Mouse (Mus musculus): ENCODE measurements around the gene Tom1. TPM values are rescaled to one million over a fixed set of nuclear protein-coding genes. Genes with fewer than 3 reads are reported as not detected.

Gene Tom1
- polyA plus RNA-seq (2015; fragmentation: Nextera tagmentation; extraction: Ambion mirVana): 41.3 and 46.9 TPM in 2 replicates

GRCm38 (mm10) chr8:75033511-75034243, at the start of gene Tom1:
Tom1 (plus strand) TSS chr8:75033705.
- Histone ChIP-seq H3K27ac (peak within 1 kb of the TSS; percentile 91), H3K36me3 (peaks cover 18% of the 10 kb centered on the region; the same call in 1 of the 2 replicates), H3K9me3 (replicated peaks) (no peaks in the 10 kb centered on the region), H3K4me2 (peak within 1 kb of the TSS; percentile 86), H3K9ac (peak within 1 kb of the TSS; percentile 71), H3K4me1 (replicated peaks) (peaks cover 36% of the 10 kb centered on the region), H3K4me3 (peak within 1 kb of the TSS; percentile 78), H3K27me3 (no peaks in the 10 kb centered on the region)
- WGBS: under 1% methylated on average over 62 of the region's 62 CpGs
- ATAC-seq (replicated peaks; ENCODE audit: insufficient number of reproducible peaks, insufficient read depth, low FRiP score, low read depth): peak; percentile 96

- no peaks in the 10 kb centered on the region for H3K27me3 ChIP-seq
- no peak for ATAC-seq (replicated peaks; ENCODE audit: insufficient number of reproducible peaks, insufficient read depth, low FRiP score, low read depth)
- no peak overlapping the region for H3K9ac ChIP-seq
- H3K36me3 ChIP-seq: no peaks in the 10 kb centered on the region
- no peaks in the 10 kb centered on the region for H3K9me3 ChIP-seq (replicated peaks)
- H3K4me1 ChIP-seq (replicated peaks): 0 out of 2 replicates have a peak, but pooled peaks cover 5% of the 10 kb centered on the region
- no peak overlapping the region for H3K27ac ChIP-seq
- 83% methylated on average over 5 of the region's 5 CpGs for WGBS
- H3K4me2 ChIP-seq: no peak overlapping the region
- H3K4me3 ChIP-seq: no peak overlapping the region
These were observed 46.1 kb upstream of the Tom1 start for GRCm38 (mm10) chr8:74987436-74987835.

GRCm38 (mm10) chr8:74990021-74990420, 43.5 kb upstream of the Tom1 start:
- 27% methylated on average over 15 of the region's 15 CpGs for WGBS
- no peak for ATAC-seq (replicated peaks; ENCODE audit: insufficient number of reproducible peaks, insufficient read depth, low FRiP score, low read depth)
- H3K4me3 ChIP-seq: no peak overlapping the region
- peak overlapping the region; percentile 44 for H3K4me2 ChIP-seq
- no peak overlapping the region for H3K27ac ChIP-seq
- no peaks in the 10 kb centered on the region for H3K36me3 ChIP-seq
- H3K4me1 ChIP-seq (replicated peaks): peaks cover 13% of the 10 kb centered on the region; the same call in 1 of the 2 replicates
- no peaks in the 10 kb centered on the region for H3K27me3 ChIP-seq
- 0 out of 2 replicates have a peak overlapping the region, but pooled peaks have one; percentile 7 for H3K9ac ChIP-seq
- H3K9me3 ChIP-seq (replicated peaks): no peaks in the 10 kb centered on the region

GRCm38 (mm10) chr8:74993081-74993474, 40.4 kb upstream of the Tom1 start, which contains the start of gene Hmgxb4:
Hmgxb4 (plus strand) TSS chr8:74993356.
- Histone ChIP-seq H3K36me3 (no peaks in the 10 kb centered on the region), H3K9me3 (replicated peaks) (no peaks in the 10 kb centered on the region), H3K4me3 (peak within 1 kb of the TSS; percentile 65), H3K4me2 (peak within 1 kb of the TSS; percentile 68), H3K27me3 (no peaks in the 10 kb centered on the region), H3K27ac (peak within 1 kb of the TSS; percentile 93), H3K4me1 (replicated peaks) (peaks cover 13% of the 10 kb centered on the region; the same call in 1 of the 2 replicates), H3K9ac (peak within 1 kb of the TSS; percentile 95)
- 12% methylated on average over 8 of the region's 8 CpGs for WGBS
- ATAC-seq (replicated peaks; ENCODE audit: insufficient number of reproducible peaks, insufficient read depth, low FRiP score, low read depth): no peak

DNA sequence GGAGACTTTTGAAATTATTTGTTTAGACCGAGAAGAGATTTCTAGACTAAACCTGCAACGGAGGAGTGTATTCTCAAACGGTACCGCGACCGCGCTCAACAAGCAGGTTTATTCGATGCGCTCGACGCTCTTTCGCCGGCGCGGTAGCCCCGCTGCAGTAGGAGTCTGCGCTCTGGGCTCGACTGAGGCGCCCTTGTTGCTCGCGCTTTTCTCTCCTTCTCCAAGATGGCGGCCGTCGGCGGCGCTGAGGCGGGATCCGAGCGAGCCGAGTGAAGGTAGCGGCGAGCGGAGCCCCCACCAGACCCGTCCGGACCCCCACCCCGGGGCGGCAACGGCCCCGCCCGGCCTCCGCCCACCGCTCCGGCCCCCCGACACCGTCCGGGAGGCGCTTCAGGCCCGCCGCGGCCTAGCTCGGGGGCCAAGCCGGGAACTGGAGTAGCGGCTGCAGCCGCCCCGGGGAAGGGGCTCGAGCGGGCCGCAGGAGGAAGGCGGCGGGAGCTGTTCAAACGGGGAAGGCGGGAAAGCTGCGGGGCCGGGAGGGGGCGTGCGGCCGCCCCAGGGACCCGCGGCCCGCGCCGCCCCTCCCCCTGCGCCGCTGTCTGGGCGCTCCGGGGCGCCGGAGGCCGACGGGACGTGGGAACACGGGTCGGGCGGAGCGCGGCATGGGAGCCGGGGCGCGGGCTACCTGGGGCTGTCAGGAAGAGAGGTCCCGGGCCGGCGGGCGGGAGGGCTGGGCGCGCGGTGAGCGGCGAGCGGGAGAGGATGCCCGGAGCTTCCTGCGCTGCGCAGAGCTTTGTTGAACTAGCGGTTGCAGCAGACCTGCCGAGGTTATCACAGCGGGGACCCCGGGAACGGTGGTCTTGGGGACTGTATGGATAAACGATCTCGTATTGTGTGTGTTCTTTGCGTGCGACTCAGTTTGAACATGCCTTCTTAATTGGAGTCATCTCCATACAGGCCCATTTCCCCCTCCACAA, 39.7 kb upstream of the Tom1 start:
- under 1% methylated on average over 100 of the region's 111 CpGs for WGBS
- Histone ChIP-seq H3K9me3 (replicated peaks) (no peaks in the 10 kb centered on the region), H3K36me3 (peaks cover 2% of the 10 kb centered on the region; the same call in 1 of the 2 replicates), H3K4me1 (replicated peaks) (peaks cover 13% of the 10 kb centered on the region; the same call in 1 of the 2 replicates), H3K4me2 (peak overlapping the region; percentile 68), H3K9ac (peak overlapping the region; percentile 95), H3K27me3 (no peaks in the 10 kb centered on the region), H3K27ac (peak overlapping the region; percentile 93), H3K4me3 (peak overlapping the region; percentile 65)
- ATAC-seq (replicated peaks; ENCODE audit: insufficient number of reproducible peaks, insufficient read depth, low FRiP score, low read depth): peak; percentile 93

DNA sequence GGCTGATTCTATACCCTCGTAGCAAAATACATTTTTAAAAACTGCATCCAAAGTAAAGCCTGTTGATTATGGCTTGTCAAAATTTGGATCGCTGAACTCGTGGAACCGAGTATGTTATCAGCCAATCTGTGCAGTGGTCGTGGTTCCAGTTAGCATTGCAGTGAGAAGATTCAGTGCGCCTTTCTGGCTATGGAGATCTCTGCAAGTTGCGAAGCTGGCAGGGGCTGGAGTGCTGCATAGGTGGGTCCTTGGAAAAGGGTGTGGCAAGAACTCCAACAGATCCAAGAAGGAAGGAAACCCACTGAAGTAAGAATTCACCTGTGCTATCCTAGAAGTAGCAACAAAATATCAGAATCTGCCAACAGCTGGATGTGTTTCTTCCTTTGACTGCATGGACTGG, 39.0 kb upstream of the Tom1 start:
- Histone ChIP-seq H3K4me1 (replicated peaks) (peaks cover 13% of the 10 kb centered on the region; the same call in 1 of the 2 replicates), H3K9me3 (replicated peaks) (no peaks in the 10 kb centered on the region), H3K27me3 (no peaks in the 10 kb centered on the region), H3K4me3 (peak overlapping the region; percentile 65), H3K27ac (peak overlapping the region; percentile 93; the same call in 1 of the 2 replicates), H3K9ac (peak overlapping the region; percentile 95), H3K4me2 (peak overlapping the region; percentile 68), H3K36me3 (peaks cover 10% of the 10 kb centered on the region)
- ATAC-seq (replicated peaks; ENCODE audit: insufficient number of reproducible peaks, insufficient read depth, low FRiP score, low read depth): no peak
- 5% methylated on average over 7 of the region's 7 CpGs for WGBS

DNA sequence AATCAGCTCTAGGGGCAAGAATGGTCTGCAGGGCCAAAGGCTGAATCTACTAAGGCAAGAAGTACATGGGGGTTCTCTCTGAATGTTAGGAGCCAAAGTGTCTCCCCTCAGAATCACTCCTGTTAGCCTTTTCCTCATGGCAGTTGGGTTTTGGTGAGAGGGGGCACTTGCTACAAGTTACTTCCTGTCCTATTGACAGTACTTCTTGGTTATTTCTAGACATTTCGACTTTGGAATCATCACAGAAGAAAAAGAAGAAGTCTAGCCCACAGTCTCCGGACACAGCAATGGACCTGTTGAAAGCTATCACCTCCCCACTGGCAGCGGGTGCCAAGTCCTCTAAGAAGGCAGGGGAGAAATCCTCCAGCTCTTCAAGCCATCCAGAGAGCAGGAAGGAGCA, 33.1 kb upstream of the Tom1 start:
- Histone ChIP-seq H3K27me3 (no peaks in the 10 kb centered on the region), H3K27ac (no peak overlapping the region), H3K4me1 (replicated peaks) (no peaks in the 10 kb centered on the region), H3K4me2 (no peak overlapping the region), H3K9me3 (replicated peaks) (no peaks in the 10 kb centered on the region), H3K36me3 (peaks cover 45% of the 10 kb centered on the region), H3K9ac (no peak overlapping the region), H3K4me3 (no peak overlapping the region)
- ATAC-seq (replicated peaks; ENCODE audit: insufficient number of reproducible peaks, insufficient read depth, low FRiP score, low read depth): no peak
- WGBS: 86% methylated on average over 3 of the region's 3 CpGs

DNA sequence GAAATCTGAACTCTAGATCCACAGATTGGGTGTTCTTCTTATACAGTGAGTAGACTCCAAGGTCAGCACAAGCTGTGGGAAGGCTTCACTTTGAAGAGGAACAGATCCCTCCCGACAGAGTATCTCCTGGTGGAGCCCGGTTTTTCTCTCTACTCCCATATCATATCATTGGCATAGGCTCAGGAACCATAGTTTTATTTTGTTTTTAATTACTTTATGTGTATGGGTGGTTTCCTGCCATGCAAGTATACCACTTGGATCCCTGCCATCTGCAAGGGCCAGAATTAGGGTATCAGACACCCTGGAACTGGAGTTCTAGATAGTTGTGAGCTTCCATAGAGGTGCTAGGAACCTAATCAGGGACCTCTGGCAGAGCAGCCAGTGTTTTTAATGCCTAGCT, 24.7 kb upstream of the Tom1 start:
- ATAC-seq (replicated peaks; ENCODE audit: insufficient number of reproducible peaks, insufficient read depth, low FRiP score, low read depth): no peak
- Histone ChIP-seq H3K4me2 (no peak overlapping the region), H3K27ac (no peak overlapping the region)

GRCm38 (mm10) chr8:75013557-75013956, 19.9 kb upstream of the Tom1 start:
- no peak overlapping the region for H3K9ac ChIP-seq
- no peak for ATAC-seq (replicated peaks; ENCODE audit: insufficient number of reproducible peaks, insufficient read depth, low FRiP score, low read depth)

More for the DNA sequence above, 24.7 kb upstream of the Tom1 start:
- Histone ChIP-seq H3K9ac (no peak overlapping the region), H3K4me1 (replicated peaks) (peaks cover 6% of the 10 kb centered on the region), H3K4me3 (no peak overlapping the region), H3K9me3 (replicated peaks) (no peaks in the 10 kb centered on the region), H3K36me3 (peaks cover 35% of the 10 kb centered on the region), H3K27me3 (no peaks in the 10 kb centered on the region)
- 86% methylated on average over 2 of the region's 2 CpGs for WGBS

DNA sequence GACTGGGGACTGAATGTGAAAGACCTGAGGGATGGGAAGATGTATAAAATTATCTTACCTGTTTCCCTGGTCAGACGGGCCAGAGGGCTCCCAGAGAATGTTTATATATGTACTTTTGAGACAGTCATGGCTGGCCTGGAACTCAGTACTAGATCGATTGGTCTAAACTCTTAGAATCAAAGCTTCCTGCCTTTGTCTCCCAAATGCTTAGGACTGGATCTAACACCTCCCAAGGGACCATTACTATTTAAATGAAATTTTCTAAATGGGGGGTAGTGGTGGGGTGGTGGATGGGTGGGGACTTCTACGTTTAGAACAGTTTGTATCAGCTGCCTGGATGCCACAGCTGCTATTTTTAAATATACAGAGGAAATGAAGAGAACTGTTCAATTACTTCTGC, 19.5 kb upstream of the Tom1 start:
- no peak overlapping the region for H3K4me3 ChIP-seq
- H3K36me3 ChIP-seq: peaks cover 9% of the 10 kb centered on the region
- WGBS: 42% methylated on average over 3 of the region's 3 CpGs
- H3K27ac ChIP-seq: no peak overlapping the region
- H3K9ac ChIP-seq: no peak overlapping the region
- no peaks in the 10 kb centered on the region for H3K9me3 ChIP-seq (replicated peaks)
- peaks cover 20% of the 10 kb centered on the region for H3K4me1 ChIP-seq (replicated peaks)
- H3K4me2 ChIP-seq: no peak overlapping the region
- H3K27me3 ChIP-seq: no peaks in the 10 kb centered on the region
- no peak for ATAC-seq (replicated peaks; ENCODE audit: insufficient number of reproducible peaks, insufficient read depth, low FRiP score, low read depth)

More at GRCm38 (mm10) chr8:75013557-75013956, 19.9 kb upstream of the Tom1 start:
- Histone ChIP-seq H3K9me3 (replicated peaks) (no peaks in the 10 kb centered on the region), H3K27me3 (no peaks in the 10 kb centered on the region), H3K27ac (no peak overlapping the region), H3K4me1 (replicated peaks) (peaks cover 19% of the 10 kb centered on the region), H3K4me2 (no peak overlapping the region), H3K36me3 (peaks cover 13% of the 10 kb centered on the region), H3K4me3 (no peak overlapping the region)
- WGBS: 52% methylated on average over 2 of the region's 2 CpGs

- H3K4me2 ChIP-seq: no peak overlapping the region
- WGBS: 67% methylated on average over 2 of the region's 2 CpGs
- ATAC-seq (replicated peaks; ENCODE audit: insufficient number of reproducible peaks, insufficient read depth, low FRiP score, low read depth): no peak
- H3K27me3 ChIP-seq: no peaks in the 10 kb centered on the region
- no peak overlapping the region for H3K4me3 ChIP-seq
- H3K4me1 ChIP-seq (replicated peaks): peaks cover 20% of the 10 kb centered on the region
- H3K27ac ChIP-seq: no peak overlapping the region
- H3K36me3 ChIP-seq: peaks cover 8% of the 10 kb centered on the region
- H3K9ac ChIP-seq: no peak overlapping the region
- H3K9me3 ChIP-seq (replicated peaks): no peaks in the 10 kb centered on the region
These were observed 17.5 kb upstream of the Tom1 start for GRCm38 (mm10) chr8:75015981-75016380.
